In genomic region chr9:98929496-98929895, GRCm38 (mm10) we compare ENCODE assay signal across 18 mouse cellular contexts. TPM values are rescaled to one million over a fixed set of nuclear protein-coding genes. Genes with fewer than 3 reads are reported as not detected.
DNase-seq lines count a peak whose midpoint lies in the region; ATAC-seq and TF ChIP-seq lines count a peak whose summit lies in the region.
"Had no signal": no experiment of that assay in that cellular context is flagged by ENCODE, and none has a peak within 500 bp of the region (broad histone marks: within the 10 kb centered on the region; RNA-seq: fewer than 3 reads in every experiment).

No protein-coding gene starts in this region.

- TF ChIP-seq CTCF in layer of hippocampus, adult 2 months (conservative IDR thresholded peaks at IDR 0.05), result peak; percentile 68
- TF ChIP-seq CTCF in bone marrow, adult 2 months (IDR thresholded peaks at IDR 0.05; ENCODE audit: control insufficient read depth, insufficient read depth, low read length), result 0 out of 2 replicates have a peak, but pooled peaks have one; percentile 23

- no peak overlapping the region for H3K27ac ChIP-seq in layer of hippocampus, adult 2 months
- no peak overlapping the region for H3K27ac ChIP-seq in bone marrow, adult 2 months (ENCODE audit: control insufficient read depth, insufficient read depth, low read depth, low read length, poor library complexity)
- H3K27ac ChIP-seq: forebrain, embryonic 12.5 days; heart, embryonic 13.5 days; hindbrain, embryonic 15.5 days; liver, embryonic 15.5 days had no signal

- ATAC-seq in activated CD4-positive, CD25-positive, alpha-beta regulatory T cell, adult 4 months, result no peak

- no peak for TF ChIP-seq POLR2A in bone marrow, adult 2 months (IDR thresholded peaks at IDR 0.05; ENCODE audit: borderline replicate concordance, control insufficient read depth, low read depth, low read length)

- H3K4me1 ChIP-seq in bone marrow, adult 2 months (ENCODE audit: control insufficient read depth, insufficient read depth, low read length), result no peaks in the 10 kb centered on the region
- H3K4me1 ChIP-seq: heart, embryonic 13.5 days; hindbrain, embryonic 15.5 days; liver, embryonic 15.5 days had no signal

- DNase-seq in layer of hippocampus, adult 2 months (ENCODE audit: low spot score in 2 of 2), result no peak
- no peak for DNase-seq in layer of hippocampus, adult 18-20 months (ENCODE audit: low spot score in 2 of 2)
- DNase-seq in 3T3-L1 (ENCODE audit: low read depth, low spot score), result peak; percentile 9
- peak; percentile 19 for DNase-seq in A20 (ENCODE audit: low read depth, low spot score)
- no peak for DNase-seq in ovary, postnatal 36 days (ENCODE audit: low spot score)
- DNase-seq in urinary bladder, postnatal 25 days (ENCODE audit: low spot score), result no peak
- DNase-seq: cerebellum, adult 9-11 months; gastrocnemius, postnatal 10 days had no signal

- 78% methylated on average over 2 of the region's 2 CpGs for WGBS in bone marrow, adult 2 months

- no peak overlapping the region for H3K4me3 ChIP-seq in layer of hippocampus, adult 2 months
- no peak overlapping the region for H3K4me3 ChIP-seq in bone marrow, adult 2 months (replicated peaks; ENCODE audit: control insufficient read depth, low read depth, low read length)
- H3K4me3 ChIP-seq: forebrain, embryonic 12.5 days; heart, embryonic 13.5 days; hindbrain, embryonic 15.5 days; liver, embryonic 15.5 days had no signal

RNA-seq across cellular contexts. Expression of gene Foxl2, which starts 25.6 kb away (rescaled TPM):
- 1 to 10 TPM in 1 of 2 experiments, under 1 TPM in 1; 0.92 to 1.0 TPM for total RNA-seq in layer of hippocampus, adult 2 months (2021)
- 1 to 10 TPM in 1 of 2 experiments, under 1 TPM in 1; 0.89 to 1.1 TPM for total RNA-seq in layer of hippocampus, adult 18-20 months (2021)
- not detected in 2 replicates for polyA plus RNA-seq in bone marrow, adult 2 months (2011; ENCODE audit: insufficient read depth, insufficient read length, low replicate concordance, missing spikeins)
- polyA plus RNA-seq in activated CD4-positive, CD25-positive, alpha-beta regulatory T cell, adult 4 months (2017; shearing (Covaris generic)), result not detected
- total RNA-seq: gastrocnemius, postnatal 10 days; megakaryocyte-erythroid progenitor cell, adult 5-6 weeks had no signal
- polyA plus RNA-seq: heart, embryonic 13.5 days; liver, embryonic 15.5 days had no signal

RNA-seq across cellular contexts. Expression of gene 7420426K07Rik, which starts 26.6 kb away (rescaled TPM):
- not detected for total RNA-seq in layer of hippocampus, adult 2 months (2021)
- total RNA-seq in layer of hippocampus, adult 18-20 months (2021), result not detected
- not detected in 2 replicates for polyA plus RNA-seq in bone marrow, adult 2 months (2011; ENCODE audit: insufficient read depth, insufficient read length, low replicate concordance, missing spikeins)
- polyA plus RNA-seq in activated CD4-positive, CD25-positive, alpha-beta regulatory T cell, adult 4 months (2017; shearing (Covaris generic)), result not detected
- total RNA-seq: gastrocnemius, postnatal 10 days; left cerebral cortex, adult 8-10 months; megakaryocyte-erythroid progenitor cell, adult 5-6 weeks had no signal
- polyA plus RNA-seq: embryonic facial prominence, embryonic 11.5 days; forebrain, embryonic 12.5 days; heart, embryonic 13.5 days; hindbrain, embryonic 15.5 days; liver, embryonic 15.5 days; neural tube, embryonic 11.5 days had no signal

RNA-seq across cellular contexts. Expression of gene Faim, which starts 56.7 kb away (rescaled TPM):
- 10 to 100 TPM; 60.0 to 61.1 TPM for total RNA-seq in layer of hippocampus, adult 2 months (2021)
- 10 to 100 TPM; 56.0 to 56.9 TPM for total RNA-seq in layer of hippocampus, adult 18-20 months (2021)
- 11.9 and 13.4 TPM in 2 replicates for polyA plus RNA-seq in bone marrow, adult 2 months (2011; ENCODE audit: insufficient read depth, insufficient read length, low replicate concordance, missing spikeins)
- 10 to 100 TPM; 62.0 to 71.2 TPM for polyA plus RNA-seq in activated CD4-positive, CD25-positive, alpha-beta regulatory T cell, adult 4 months (2017; shearing (Covaris generic))

Comparison
In these comparisons a context has a peak if more than half of its experiments do, and no peak if none do; other contexts are left out.
1. DNase-seq: peak in 3T3-L1 (single experiment) and A20 (single experiment); none in layer of hippocampus, adult 2 months (0 of 2), layer of hippocampus, adult 18-20 months (0 of 2), ovary, postnatal 36 days (single experiment) and urinary bladder, postnatal 25 days (single experiment).